Mouse (Mus musculus) cerebellum, adult 11-12 months (tissue): ENCODE data around the gene Aire.

Experiments used
- DNase-seq: peaks from one replicate; pipeline ENCODE4 v3.0.0; 2022

Gene Aire

DNA sequence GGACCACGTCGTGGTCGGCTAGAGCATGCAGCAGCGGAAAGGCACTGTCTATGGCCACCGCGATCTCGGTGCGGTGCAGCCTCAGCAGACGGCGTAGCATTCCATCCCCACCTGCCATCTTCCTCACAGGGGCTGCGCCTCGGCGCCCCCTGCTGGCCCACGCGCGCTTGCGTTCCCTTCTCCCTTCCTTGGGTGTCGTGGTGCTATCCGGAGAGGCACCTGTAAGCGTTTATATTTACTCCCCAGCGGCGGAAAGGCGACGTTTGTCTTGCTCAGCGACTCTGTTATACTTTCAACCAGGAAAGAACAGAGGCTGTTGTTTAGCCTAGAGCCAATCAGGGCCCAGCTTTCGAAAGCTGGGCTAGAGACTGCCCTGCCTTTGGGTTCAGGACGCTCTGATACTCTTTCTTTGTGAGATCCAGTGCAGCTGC is at the start of gene Aire:
Aire (minus strand) TSS at position 205 of the 431 bp plus-strand sequence.
- DNase-seq, result peak; percentile 33

- DNase-seq, result no peak
Observed at GRCm38 (mm10) chr10:78092725-78093029, 49.3 kb upstream of the Aire start.

DNA sequence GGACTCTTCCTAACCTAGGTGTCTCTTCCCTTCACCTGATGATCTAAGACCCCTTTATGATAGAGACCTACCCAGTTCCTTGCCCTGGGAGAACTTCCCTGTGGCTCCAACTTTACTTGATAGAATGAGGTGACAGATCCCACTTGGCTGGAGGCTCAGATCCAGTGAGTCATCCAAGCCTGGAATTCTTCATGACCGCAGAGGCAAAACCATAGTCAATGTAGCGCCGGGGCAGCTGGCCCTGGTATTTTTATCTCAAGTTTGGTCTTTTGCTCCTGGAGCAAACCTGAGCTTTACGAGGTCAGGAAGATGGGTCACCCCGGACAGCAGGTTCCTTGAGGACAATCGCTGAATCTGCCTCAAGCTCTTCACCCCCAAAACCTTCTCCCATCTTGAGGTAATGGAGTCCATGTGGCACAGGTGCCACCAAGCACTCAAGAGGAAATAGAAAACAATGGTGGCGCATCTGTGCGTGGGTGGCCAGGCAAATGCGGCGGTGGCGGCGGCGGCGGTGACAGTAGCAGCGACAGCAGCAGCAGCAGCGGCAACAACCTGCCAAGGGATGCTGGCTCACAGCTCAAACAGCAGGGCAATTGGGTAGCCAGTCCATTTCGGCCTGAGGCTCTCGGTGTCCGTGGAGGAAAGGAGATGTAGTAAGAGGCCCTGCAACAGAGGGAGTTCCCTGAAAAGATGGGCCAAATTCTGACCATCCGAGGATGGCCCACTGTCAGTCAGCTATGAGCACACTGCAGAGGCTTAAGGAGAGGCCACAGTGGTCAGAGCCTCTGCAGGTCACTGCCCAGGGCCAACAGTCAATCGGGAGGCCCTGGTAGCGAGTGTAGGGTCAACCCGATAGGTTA is 48.7 kb upstream of the Aire start:
- DNase-seq, result no peak

DNA sequence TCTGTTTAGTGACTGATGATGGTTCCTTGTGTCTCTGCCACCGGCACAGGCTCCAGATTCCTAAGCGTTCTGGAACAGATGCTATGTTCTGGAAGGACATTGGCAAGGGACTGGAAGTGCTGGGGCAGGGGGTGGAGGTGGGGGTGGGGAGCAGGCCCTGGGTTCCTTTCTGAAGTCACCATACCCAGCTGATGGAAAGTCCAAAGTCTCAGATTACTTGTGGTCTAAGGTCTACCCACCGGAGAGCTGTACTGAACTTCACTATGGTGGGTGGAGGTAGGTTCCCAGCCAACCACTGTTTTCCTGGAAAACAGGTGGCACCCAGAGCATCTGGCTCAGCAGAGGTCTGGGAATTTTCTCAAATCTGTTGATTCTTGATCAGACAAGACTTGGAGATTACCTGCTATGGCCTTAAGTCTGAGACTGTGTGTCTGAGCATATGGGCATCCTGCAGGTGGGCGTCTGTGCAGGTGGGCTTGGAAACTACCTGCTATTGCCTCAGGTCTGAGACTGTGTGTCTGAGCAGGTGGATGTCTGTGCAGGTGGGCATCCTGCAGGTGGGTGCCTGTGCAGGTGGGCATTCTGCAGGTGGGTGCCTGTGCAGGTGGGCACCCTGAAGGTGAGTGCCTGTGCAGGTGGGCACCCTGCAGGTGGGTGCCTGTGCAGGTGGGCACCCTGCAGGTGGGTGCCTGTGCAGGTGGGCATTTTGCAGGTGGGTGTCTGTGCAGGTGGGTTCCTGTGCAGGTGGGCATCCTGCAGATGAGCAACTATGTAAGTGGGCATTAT is 47.5 kb upstream of the Aire start:
- no peak for DNase-seq

DNA sequence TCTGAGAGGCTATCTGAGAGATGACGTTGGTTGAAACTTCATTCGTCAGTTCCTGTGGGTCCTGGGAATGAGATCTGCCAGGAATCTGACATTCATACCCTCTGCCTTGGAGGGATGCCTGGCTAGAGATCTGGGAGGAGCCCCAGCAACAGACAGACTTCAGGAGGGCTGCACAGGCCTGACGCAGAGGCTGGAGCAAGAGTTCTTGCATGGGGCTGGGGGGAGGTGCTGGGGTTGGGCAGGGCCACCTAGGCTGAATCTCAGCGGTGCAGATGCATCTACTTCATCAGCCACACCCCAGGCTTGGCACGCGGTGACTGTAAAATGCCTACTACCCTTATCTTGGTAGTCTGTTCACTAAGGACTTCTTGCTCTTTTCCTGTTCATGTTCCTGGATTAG is 46.8 kb upstream of the Aire start:
- no peak for DNase-seq

- no peak for DNase-seq
Observed at GRCm38 (mm10) chr10:78087101-78087511, 43.7 kb upstream of the Aire start.

GRCm38 (mm10) chr10:78086444-78087061 is 43.1 kb upstream of the Aire start:
- DNase-seq, result no peak

- DNase-seq, result no peak
Observed at GRCm38 (mm10) chr10:78085711-78086110, 42.3 kb upstream of the Aire start.

GRCm38 (mm10) chr10:78084073-78084472 is 40.7 kb upstream of the Aire start:
- DNase-seq, result no peak

- no peak for DNase-seq
Observed at GRCm38 (mm10) chr10:78079955-78080591, 36.7 kb upstream of the Aire start.

- no peak for DNase-seq
Observed at GRCm38 (mm10) chr10:78078276-78078675, 34.9 kb upstream of the Aire start.

DNA sequence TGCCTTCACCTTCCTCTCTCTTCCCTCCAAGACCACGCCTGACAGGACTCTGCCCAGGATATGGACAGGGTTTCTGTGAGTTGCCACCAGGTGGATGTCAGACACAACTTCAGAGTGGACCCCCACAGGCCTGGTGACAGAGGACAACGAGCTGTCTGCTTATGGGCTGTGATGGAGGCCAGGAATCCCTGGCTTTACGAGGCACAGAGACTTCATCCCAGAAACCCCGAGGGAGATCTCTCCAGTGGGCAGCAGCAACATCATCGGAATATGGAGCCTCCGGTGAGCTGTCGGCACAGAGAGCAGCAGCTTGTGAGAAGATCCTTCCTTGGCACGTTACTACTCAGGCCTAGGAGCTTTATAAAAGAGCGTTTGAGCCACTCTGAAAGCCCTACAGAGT is 34.5 kb upstream of the Aire start:
- DNase-seq, result no peak

- no peak for DNase-seq
Observed at GRCm38 (mm10) chr10:78074977-78075376, 31.6 kb upstream of the Aire start.

- DNase-seq, result no peak
Observed at GRCm38 (mm10) chr10:78074151-78074550, 30.7 kb upstream of the Aire start.

GRCm38 (mm10) chr10:78069101-78070011 is 25.9 kb upstream of the Aire start, which contains the start of gene Icosl:
TSS of gene Icosl (plus strand) at chr10:78069302.
- DNase-seq, result peak; percentile 47

- DNase-seq, result no peak
Observed at GRCm38 (mm10) chr10:78068541-78068940, 25.1 kb upstream of the Aire start.

DNA sequence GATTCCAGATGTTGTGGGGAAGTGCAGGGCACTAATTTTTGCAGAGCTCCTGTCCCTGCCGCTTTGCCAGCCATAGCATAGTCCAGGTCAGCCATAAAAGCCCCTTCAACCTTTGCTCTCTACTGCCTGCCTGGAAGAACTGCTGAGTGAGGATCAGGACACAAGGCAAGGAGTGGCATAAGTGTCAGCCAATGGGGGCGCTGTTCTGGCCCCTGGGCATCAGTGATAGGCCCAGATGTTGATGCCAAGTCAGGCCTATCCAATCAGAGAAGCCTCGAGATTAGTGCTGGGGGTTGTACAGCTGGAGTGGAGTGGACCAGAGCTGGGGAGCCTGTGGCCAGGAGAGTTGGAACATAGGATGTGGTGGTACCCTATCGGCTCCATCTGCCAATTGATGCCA is 23.8 kb upstream of the Aire start:
- no peak for DNase-seq

GRCm38 (mm10) chr10:78063122-78063521 is 19.7 kb upstream of the Aire start:
- DNase-seq, result no peak

GRCm38 (mm10) chr10:78057056-78057455 is 13.6 kb upstream of the Aire start:
- DNase-seq, result no peak

DNA sequence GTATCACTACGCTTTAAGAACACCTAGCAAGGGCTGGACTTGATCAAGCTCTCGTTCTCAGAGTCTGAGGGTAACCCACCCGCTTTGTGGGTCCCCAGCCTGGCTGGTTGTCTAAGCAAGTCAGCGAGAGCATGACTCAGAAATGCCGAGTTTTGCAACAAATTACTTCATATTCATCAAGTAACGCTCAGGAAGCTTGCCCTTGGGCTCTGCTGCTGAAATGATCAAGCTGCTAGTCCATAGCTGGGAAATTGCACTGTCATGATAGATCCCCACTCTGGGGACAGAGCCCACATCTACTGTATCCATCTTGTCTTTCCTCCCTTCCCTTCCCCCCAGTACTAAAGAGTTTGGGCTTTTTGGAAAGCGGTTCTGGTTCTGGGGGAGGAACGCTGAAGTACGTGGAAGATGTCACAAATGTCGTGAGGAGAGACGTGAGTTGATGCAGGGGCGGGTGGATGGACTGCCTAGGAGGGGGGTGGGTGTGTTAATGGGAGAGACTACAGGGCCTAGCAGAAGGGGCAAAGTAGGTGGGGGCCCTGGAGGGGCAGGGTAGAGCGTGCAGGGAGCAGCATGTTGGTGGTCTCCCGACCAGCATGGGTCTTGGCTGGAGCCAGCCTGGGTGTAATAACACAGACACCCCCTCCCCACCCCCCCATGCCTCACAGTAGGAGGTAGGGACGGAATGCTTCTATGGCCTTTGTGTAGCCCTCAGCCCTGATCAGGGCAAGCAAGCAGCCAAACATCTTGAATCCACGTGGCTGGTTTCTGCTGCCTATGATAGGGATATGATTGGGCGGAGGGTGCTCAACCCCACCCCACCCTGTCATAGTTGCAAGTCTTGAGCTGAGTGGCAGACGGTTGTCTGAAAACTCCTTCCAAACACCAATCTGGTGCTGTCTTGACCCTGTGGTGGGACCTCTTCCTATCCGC is 11.5 kb upstream of the Aire start:
- DNase-seq, result no peak

DNA sequence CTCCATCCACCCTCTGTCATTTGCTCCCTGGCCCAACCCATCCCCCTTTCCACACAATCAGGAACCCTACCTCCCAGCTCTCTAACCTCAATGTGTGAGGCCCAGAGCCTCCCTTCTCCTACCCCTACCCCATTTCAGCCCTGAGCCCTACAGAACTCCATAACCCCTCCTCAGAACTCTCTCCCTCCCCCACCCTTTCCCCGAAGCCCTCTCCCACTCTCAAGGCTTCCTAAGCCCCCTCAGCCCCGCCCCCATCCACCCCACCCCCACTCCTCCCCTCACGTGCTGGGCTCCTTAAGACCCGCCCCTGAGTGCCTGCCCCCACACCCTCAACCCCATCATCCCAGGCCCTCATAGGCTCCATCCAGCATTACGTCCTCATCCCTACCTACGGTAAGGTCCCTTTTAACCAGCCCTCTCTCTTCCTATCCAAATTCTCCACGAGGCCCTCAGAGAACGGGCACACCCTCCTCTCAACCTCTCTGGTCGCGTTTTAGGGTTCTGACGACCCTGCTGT is 6.2 kb upstream of the Aire start:
- no peak for DNase-seq
